In the genomic region with DNA sequence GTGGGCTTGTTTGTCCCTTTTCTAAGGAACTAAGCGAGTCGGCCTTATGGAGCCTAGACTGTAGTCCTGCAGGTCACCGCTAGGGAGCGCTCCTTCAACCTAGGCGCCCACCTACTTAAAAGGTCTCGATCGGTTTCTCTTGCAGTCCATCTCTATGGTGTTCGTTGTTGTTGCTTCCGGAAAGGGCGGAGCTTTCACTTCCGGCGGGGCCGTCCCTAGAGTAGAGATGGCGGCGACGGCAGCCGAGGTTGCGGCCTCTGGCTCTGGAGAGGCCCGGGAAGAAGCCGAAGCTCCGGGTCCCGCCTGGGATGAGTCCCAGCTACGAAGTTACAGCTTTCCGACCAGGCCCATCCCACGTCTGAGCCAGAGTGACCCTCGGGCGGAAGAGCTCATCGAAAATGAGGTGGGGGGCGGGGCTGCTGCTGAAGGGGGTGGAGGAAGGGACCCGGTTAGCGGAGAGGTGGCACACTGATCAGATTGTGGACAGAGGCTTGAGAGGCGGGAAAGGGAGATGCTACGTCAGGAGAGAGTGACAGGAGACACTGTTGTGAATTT, we compare ENCODE assay signal across 8 mouse cellular contexts. TPM values are rescaled to one million over a fixed set of nuclear protein-coding genes. Genes with fewer than 3 reads are reported as not detected.
DNase-seq lines count a peak whose midpoint lies in the region; ATAC-seq lines count a peak whose summit lies in the region.

A gene (plus strand): TSS at position 199 of the 555 bp plus-strand sequence.

- intact Hi-C loops in heart, postnatal 14 days (cut with DNase I), result no loop called here

- ATAC-seq in forebrain, embryonic 14.5 days, result peak; percentile 99
- peak; percentile 97 for ATAC-seq in neural tube, embryonic 15.5 days (ENCODE audit: low FRiP score)

- under 1% methylated on average over 33 of the region's 33 CpGs for WGBS in forebrain, embryonic 14.5 days
- WGBS in neural tube, embryonic 15.5 days, result under 1% methylated on average over 33 of the region's 33 CpGs

- peak within 1 kb of the TSS; percentile 88 for H3K9ac ChIP-seq in forebrain, embryonic 14.5 days (ENCODE audit: low read length)
- H3K9ac ChIP-seq in neural tube, embryonic 15.5 days (replicated peaks), result peak within 1 kb of the TSS; percentile 78

- H3K4me1 ChIP-seq in forebrain, embryonic 14.5 days (ENCODE audit: control insufficient read depth, insufficient read depth, low read length), result peaks cover 12% of the 10 kb centered on the region
- peaks cover 29% of the 10 kb centered on the region for H3K4me1 ChIP-seq in neural tube, embryonic 15.5 days

- H3K27ac ChIP-seq in forebrain, embryonic 14.5 days (ENCODE audit: low read depth, low read length), result peak within 1 kb of the TSS; percentile 76
- H3K27ac ChIP-seq in neural tube, embryonic 15.5 days (replicated peaks), result peak within 1 kb of the TSS; percentile 83

- peak within 1 kb of the TSS; percentile 79 for H3K4me3 ChIP-seq in forebrain, embryonic 14.5 days (ENCODE audit: low read depth, low read length)
- peak within 1 kb of the TSS; percentile 83 for H3K4me3 ChIP-seq in neural tube, embryonic 15.5 days (replicated peaks)

- H3K4me2 ChIP-seq in forebrain, embryonic 14.5 days (ENCODE audit: low read length), result peak within 1 kb of the TSS; percentile 65
- H3K4me2 ChIP-seq in neural tube, embryonic 15.5 days, result peak within 1 kb of the TSS; percentile 79

- DNase-seq in ES-CJ7 (ENCODE audit: low read depth, low spot score), result peak; percentile 98
- peak; percentile 94 for DNase-seq in cerebellum, adult 11 months
- DNase-seq in forebrain, embryonic 14.5 days (ENCODE audit: low spot score), result peak; percentile 98
- peak; percentile 93 to 97 for DNase-seq in heart, postnatal 14 days
- peak; percentile 97 for DNase-seq in layer of hippocampus, adult 11-12 months (ENCODE audit: low spot score)
- peak; percentile 96 to 97 for DNase-seq in lung, adult 18-20 months
- peak; percentile 95 for DNase-seq in testis, postnatal 14 days (ENCODE audit: low spot score)

- no peaks in the 10 kb centered on the region for H3K27me3 ChIP-seq in forebrain, embryonic 14.5 days (replicated peaks; ENCODE audit: control insufficient read depth, insufficient read depth, low read length)
- H3K27me3 ChIP-seq in neural tube, embryonic 15.5 days (replicated peaks), result peaks cover 8% of the 10 kb centered on the region; the same call in 1 of the 2 replicates

- H3K9me3 ChIP-seq in forebrain, embryonic 14.5 days (replicated peaks; ENCODE audit: control insufficient read depth, low read length), result no peaks in the 10 kb centered on the region
- no peaks in the 10 kb centered on the region for H3K9me3 ChIP-seq in neural tube, embryonic 15.5 days (replicated peaks)

- H3K36me3 ChIP-seq in forebrain, embryonic 14.5 days (ENCODE audit: control insufficient read depth, insufficient read depth, low read length), result peaks cover 37% of the 10 kb centered on the region
- H3K36me3 ChIP-seq in neural tube, embryonic 15.5 days, result peaks cover 22% of the 10 kb centered on the region

RNA-seq across cellular contexts. Expression of the gene that starts here (rescaled TPM):
- polyA plus RNA-seq in forebrain, embryonic 14.5 days (2014; fragmentation: Nextera tagmentation; extraction: Ambion mirVana), result 16.1 and 21.1 TPM in 2 replicates
- 10 to 100 TPM; 51.8 to 53.5 TPM for total RNA-seq in heart, postnatal 14 days (2021)
- 25.0 TPM in 2 replicates for polyA plus RNA-seq in neural tube, embryonic 15.5 days (2015; fragmentation: Nextera tagmentation; extraction: Ambion mirVana)

Comparison
In these comparisons a context has a peak if more than half of its experiments do, and no peak if none do; other contexts are left out.
1. Peak in every context shown above with its lines: DNase-seq, ATAC-seq, H3K4me3 ChIP-seq and H3K27ac ChIP-seq.